Mouse (Mus musculus) kidney, postnatal 0 days (tissue): Measurements from ENCODE around the gene Fgfr2. TPM values are rescaled to one million over a fixed set of nuclear protein-coding genes. Genes with fewer than 3 reads are reported as not detected.

Source experiments
- ATAC-seq: fragments of 200-750 bp; cut with Nextera tagmentation; replicated peaks from 2 replicates; pipeline ENCODE4 v1.8.0; 2017; ENCODE audit warnings: low read depth, moderate number of reproducible peaks, moderate TSS enrichment, moderate library complexity; ENCODE audit not compliant: low FRiP score
- DNase-seq: peaks from one replicate; pipeline ENCODE4 v3.0.0-alpha.2; 2016; ENCODE audit warnings: low spot score
- H3K27ac ChIP-seq: fragments of 300-500 bp; sonication (generic); 2 replicates; pipeline ENCODE4 v1.5.1; 2014; ENCODE audit warnings: mild to moderate bottlenecking
- H3K27me3 ChIP-seq: fragments of 300-500 bp; sonication (generic); 2 replicates; pipeline ENCODE4 v1.6.1; 2014; ENCODE audit warnings: low read length, mixed read lengths; ENCODE audit not compliant: insufficient read depth
- H3K36me3 ChIP-seq: fragments of 300-500 bp; sonication (generic); 2 replicates; pipeline ENCODE4 v1.6.1; 2014; ENCODE audit warnings: low read length, mixed read lengths; ENCODE audit not compliant: insufficient read depth
- H3K4me1 ChIP-seq: fragments of 300-500 bp; sonication (generic); replicated peaks from 2 replicates; pipeline ENCODE4 v1.6.1; 2014; ENCODE audit warnings: antibody characterized with exemption, low read length, mixed read lengths; ENCODE audit not compliant: insufficient read depth
- H3K4me2 ChIP-seq: fragments of 300-500 bp; sonication (generic); 2 replicates; pipeline ENCODE4 v1.6.1; 2014; ENCODE audit warnings: mild to moderate bottlenecking, low read length, moderate library complexity, mixed read lengths
- H3K4me3 ChIP-seq: fragments of 300-500 bp; sonication (generic); replicated peaks from 2 replicates; pipeline ENCODE4 v1.5.1; 2014; ENCODE audit warnings: low read depth, low read length
- H3K9ac ChIP-seq: fragments of 300-500 bp; sonication (generic); 2 replicates; pipeline ENCODE4 v1.6.1; 2014; ENCODE audit warnings: low read depth, low read length
- H3K9me3 ChIP-seq: fragments of 300-500 bp; sonication (generic); replicated peaks from 2 replicates; pipeline ENCODE4 v1.6.1; 2016; ENCODE audit warnings: low read length, inconsistent platforms, mixed read lengths
- CTCF ChIP-seq: IDR thresholded peaks from 2 replicates; pipeline ENCODE4 v1.5.1; 2016; ENCODE audit warnings: antibody characterized with exemption, low read depth, mild to moderate bottlenecking, moderate library complexity
- WGBS: fragments of 180-500 bp; shearing (Covaris S2); extraction: QIAGEN DNeasy Blood & Tissue Kit; methylation state at CpG from one replicate; pipeline ENCODE4 v1.1.7; 2014; 5-methylcytosine and 5-hydroxymethylcytosine counted together
- polyA plus RNA-seq: library from polyadenylated mRNA; unstranded; fragments of >200 nt; fragmentation: Nextera tagmentation; extraction: Ambion mirVana; gene quantifications from 2 replicates; pipeline ENCODE4 v1.2.1, GENCODE M21; 2015

The Fgfr2 gene
- polyA plus RNA-seq, 1 experiment from 2014 or later: 79.8 TPM

DNA sequence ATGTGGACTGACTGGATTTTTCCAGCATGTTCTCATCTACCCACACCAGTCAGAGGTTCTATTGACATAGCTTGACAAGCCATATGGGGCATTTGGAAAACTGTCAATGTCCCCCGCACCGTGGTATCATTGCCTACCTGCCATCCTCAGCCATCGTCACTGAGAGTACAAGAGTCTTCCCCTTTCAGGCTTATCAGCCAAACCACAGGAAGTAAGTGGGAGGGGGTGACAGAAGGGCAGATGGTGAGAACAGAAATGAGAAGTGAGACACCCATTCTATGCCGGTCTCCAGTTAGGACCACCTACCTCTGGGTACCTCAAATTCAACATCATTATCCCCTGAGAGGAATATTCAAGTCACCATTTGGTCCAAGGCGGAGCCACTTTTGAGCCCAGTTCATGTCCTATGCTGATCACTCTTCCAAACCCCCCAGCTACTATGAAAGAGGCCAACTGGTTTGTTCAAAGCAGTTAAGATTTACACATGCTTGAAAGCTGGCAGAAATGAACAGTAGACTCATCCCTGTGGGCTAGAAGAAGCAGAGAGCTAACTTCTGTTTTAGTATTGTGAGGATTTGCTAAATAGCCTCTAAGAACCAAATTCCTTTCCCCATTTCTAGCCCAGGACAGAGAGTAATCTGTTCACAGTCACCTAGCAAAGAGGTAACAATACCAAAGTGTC lies 757.3 kb downstream of the Fgfr2 start:
- Histone ChIP-seq H3K4me2 (no peak overlapping the region), H3K27ac (no peak overlapping the region), H3K27me3 (no peaks in the 10 kb centered on the region), H3K4me3 (no peak overlapping the region), H3K4me1 (no peaks in the 10 kb centered on the region), H3K9me3 (no peaks in the 10 kb centered on the region), H3K9ac (no peak overlapping the region), H3K36me3 (no peaks in the 10 kb centered on the region)
- TF ChIP-seq CTCF: no peak
- WGBS: 80% methylated on average over 5 of the region's 5 CpGs
- ATAC-seq: no peak
- no peak for DNase-seq

DNA sequence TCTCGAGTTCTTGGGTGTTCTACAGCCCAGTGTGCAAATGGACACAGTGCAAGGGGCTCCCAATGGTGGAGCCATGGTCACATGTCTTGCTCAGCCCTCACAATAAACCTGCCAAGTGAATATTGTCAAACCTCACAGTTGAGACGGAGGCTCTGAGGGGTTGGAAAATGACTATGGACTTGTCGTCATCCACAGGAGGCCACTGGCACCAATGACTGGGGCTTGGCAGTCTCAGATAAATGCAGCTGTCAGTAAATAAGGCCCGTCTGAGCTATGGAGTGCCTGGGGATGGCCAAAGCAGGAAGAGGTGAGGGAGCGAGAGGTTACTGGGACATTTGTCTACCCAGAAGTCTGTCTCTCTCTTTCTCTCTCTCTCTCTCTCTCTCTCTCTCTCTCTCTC lies 758.0 kb downstream of the Fgfr2 start:
- Histone ChIP-seq H3K9me3 (no peaks in the 10 kb centered on the region), H3K4me1 (no peaks in the 10 kb centered on the region), H3K27ac (no peak overlapping the region), H3K4me2 (no peak overlapping the region), H3K36me3 (no peaks in the 10 kb centered on the region), H3K27me3 (no peaks in the 10 kb centered on the region), H3K4me3 (no peak overlapping the region), H3K9ac (no peak overlapping the region)
- no peak for TF ChIP-seq CTCF
- DNase-seq (no peak), ATAC-seq (no peak)
- WGBS: 86% methylated on average over 5 of the region's 5 CpGs

DNA sequence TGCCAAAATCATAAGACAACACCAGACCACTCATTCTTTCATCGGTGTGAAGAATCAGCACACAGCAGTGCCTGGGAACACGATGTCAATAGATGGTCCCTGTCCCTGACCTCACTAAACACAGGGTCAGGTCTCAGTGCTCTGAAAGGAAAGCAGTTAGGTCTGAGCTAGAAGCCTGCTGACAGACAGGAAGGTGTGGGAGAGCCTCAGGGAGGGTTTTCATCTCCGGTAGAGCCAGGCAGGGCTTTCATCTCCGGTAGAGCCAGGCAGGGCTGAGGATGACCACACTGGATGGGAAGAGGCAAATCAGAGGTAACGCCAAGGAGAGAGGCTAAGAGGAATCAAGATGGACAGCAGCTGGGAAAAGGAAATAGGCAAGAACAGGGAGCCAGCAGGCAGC lies 758.6 kb downstream of the Fgfr2 start:
- no peaks in the 10 kb centered on the region for H3K27me3 ChIP-seq
- TF ChIP-seq CTCF: no peak
- no peak overlapping the region for H3K9ac ChIP-seq
- H3K4me1 ChIP-seq: no peaks in the 10 kb centered on the region
- no peak overlapping the region for H3K4me3 ChIP-seq
- DNase-seq: no peak
- no peaks in the 10 kb centered on the region for H3K36me3 ChIP-seq
- WGBS: 20% methylated on average over 5 of the region's 5 CpGs
- H3K9me3 ChIP-seq: no peaks in the 10 kb centered on the region
- no peak for ATAC-seq
- H3K27ac ChIP-seq: no peak overlapping the region
- H3K4me2 ChIP-seq: no peak overlapping the region

DNA sequence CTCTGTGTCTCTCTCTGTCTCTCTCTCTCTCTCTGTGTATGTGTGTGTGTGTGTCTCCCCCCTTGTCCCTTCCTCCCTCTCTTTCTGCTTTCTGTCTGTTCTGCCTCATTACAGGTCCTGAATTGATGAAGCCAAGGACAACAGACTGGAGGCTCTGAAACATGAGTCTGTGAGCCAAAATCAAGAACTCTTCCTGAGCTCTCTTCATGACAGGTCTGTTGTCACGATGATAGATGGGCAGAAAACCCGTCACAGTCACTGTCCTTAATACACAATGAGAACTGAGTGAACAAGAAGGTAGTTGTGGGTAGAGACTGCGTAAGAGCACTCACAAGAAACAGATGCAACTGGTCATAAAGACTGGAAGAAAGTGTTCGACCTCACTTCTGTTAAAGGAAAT lies 762.8 kb downstream of the Fgfr2 start:
- Histone ChIP-seq H3K9ac (no peak overlapping the region), H3K27me3 (no peaks in the 10 kb centered on the region), H3K27ac (no peak overlapping the region), H3K36me3 (no peaks in the 10 kb centered on the region), H3K4me1 (no peaks in the 10 kb centered on the region), H3K4me3 (no peak overlapping the region), H3K9me3 (no peaks in the 10 kb centered on the region), H3K4me2 (no peak overlapping the region)
- 63% methylated on average over 4 of the region's 4 CpGs for WGBS
- DNase-seq (no peak), ATAC-seq (no peak)
- TF ChIP-seq CTCF: no peak

DNA sequence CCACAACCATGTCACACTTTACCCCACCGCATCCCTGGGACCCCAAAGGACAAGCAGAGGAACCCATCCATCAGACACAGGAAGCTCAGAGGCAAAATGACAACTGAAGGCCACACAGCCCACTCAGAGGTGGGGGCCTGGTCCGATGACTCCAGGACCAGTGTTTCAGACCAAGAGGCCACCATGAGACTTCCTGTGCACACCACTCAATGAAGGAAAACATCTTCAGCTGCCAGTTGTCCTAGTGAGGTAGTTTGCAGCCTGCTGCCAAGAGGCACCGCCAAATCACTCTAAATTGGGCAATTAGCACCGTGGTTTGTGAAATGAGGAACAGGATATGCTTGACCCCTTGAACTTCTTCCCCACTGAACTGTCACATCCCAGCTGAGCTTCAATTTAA lies 764.4 kb downstream of the Fgfr2 start:
- no peak for TF ChIP-seq CTCF
- DNase-seq (peak; percentile 41), ATAC-seq (no peak)
- no peaks in the 10 kb centered on the region for H3K36me3 ChIP-seq
- peak overlapping the region; percentile 31; the same call in 1 of the 2 replicates for H3K27ac ChIP-seq
- no peak overlapping the region for H3K4me3 ChIP-seq
- 31% methylated on average over 4 of the region's 4 CpGs for WGBS
- no peak overlapping the region for H3K9ac ChIP-seq
- H3K9me3 ChIP-seq: no peaks in the 10 kb centered on the region
- no peak overlapping the region for H3K4me2 ChIP-seq
- no peaks in the 10 kb centered on the region for H3K27me3 ChIP-seq
- no peaks in the 10 kb centered on the region for H3K4me1 ChIP-seq

DNA sequence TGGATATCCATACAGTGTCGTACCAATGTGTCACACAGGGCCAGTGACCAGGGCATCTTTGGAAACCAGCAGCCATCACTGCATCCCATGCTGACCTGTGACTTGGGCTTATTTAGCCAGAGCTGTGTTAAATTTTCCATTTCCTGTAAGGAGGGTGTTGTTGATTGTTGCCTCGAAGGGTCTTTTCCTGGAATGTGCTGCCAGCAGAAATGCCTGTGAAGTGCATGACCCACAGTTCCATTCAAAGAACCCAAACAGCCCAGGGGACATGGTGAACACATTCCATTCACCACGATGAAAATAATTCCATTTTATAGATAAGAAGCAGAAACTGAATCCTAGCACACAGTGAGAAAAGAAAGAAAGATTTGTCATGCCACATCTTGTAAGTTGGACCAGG lies 764.9 kb downstream of the Fgfr2 start:
- peak; percentile 43 for DNase-seq
- H3K27me3 ChIP-seq: no peaks in the 10 kb centered on the region
- no peak overlapping the region for H3K27ac ChIP-seq
- no peaks in the 10 kb centered on the region for H3K36me3 ChIP-seq
- no peaks in the 10 kb centered on the region for H3K9me3 ChIP-seq
- WGBS: 36% methylated on average over 3 of the region's 3 CpGs
- no peak overlapping the region for H3K4me2 ChIP-seq
- H3K4me3 ChIP-seq: no peak overlapping the region
- no peak for TF ChIP-seq CTCF
- no peak for ATAC-seq
- H3K9ac ChIP-seq: no peak overlapping the region
- H3K4me1 ChIP-seq: no peaks in the 10 kb centered on the region

DNA sequence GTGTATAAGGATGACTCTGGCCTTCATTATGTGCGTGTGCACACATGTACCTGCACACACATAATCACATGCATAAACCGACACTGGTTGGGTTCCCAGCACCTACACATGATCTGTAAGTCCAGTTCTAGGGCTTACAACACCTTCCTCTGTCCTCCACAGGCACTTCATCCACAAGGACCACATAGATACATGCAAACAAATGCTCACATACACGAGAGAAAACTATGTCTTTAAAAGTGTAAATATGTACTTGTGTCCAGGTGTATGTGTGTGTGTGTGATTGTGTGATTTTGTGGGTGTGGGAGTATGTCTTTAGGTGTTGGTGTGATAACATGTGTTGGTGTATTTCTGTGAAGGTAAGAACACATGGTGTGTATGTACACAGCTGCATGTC lies 765.3 kb downstream of the Fgfr2 start:
- Histone ChIP-seq H3K27ac (no peak overlapping the region), H3K4me2 (no peak overlapping the region), H3K9ac (no peak overlapping the region), H3K9me3 (no peaks in the 10 kb centered on the region), H3K36me3 (no peaks in the 10 kb centered on the region), H3K4me1 (no peaks in the 10 kb centered on the region), H3K4me3 (no peak overlapping the region), H3K27me3 (no peaks in the 10 kb centered on the region)
- no peak for TF ChIP-seq CTCF
- ATAC-seq: no peak
- 79% methylated on average over 3 of the region's 3 CpGs for WGBS
- no peak for DNase-seq
